Mouse (Mus musculus) heart, embryonic 12.5 days (tissue): ENCODE measurements around the gene Hemk1. TPM values are rescaled to one million over a fixed set of nuclear protein-coding genes. Genes with fewer than 3 reads are reported as not detected.

Source experiments
- ATAC-seq: fragments of 200-750 bp; cut with Nextera tagmentation; 2 replicates; pipeline ENCODE4 v1.8.0; 2017; ENCODE audit warnings: moderate TSS enrichment, moderate library complexity; ENCODE audit not compliant: insufficient number of reproducible peaks, low FRiP score
- H3K27ac ChIP-seq: fragments of 300-500 bp; sonication (generic); 2 replicates; pipeline ENCODE4 v1.5.1; 2016; ENCODE audit warnings: mild to moderate bottlenecking, moderate library complexity; ENCODE audit not compliant: poor library complexity, severe bottlenecking
- H3K27me3 ChIP-seq: fragments of 300-500 bp; sonication (generic); replicated peaks from 2 replicates; pipeline ENCODE4 v1.6.1; 2016; ENCODE audit warnings: mild to moderate bottlenecking, moderate library complexity
- H3K36me3 ChIP-seq: fragments of 300-500 bp; sonication (generic); 2 replicates; pipeline ENCODE4 v1.6.1; 2016; ENCODE audit warnings: mild to moderate bottlenecking, moderate library complexity
- H3K4me1 ChIP-seq: fragments of 300-500 bp; sonication (generic); replicated peaks from 2 replicates; pipeline ENCODE4 v1.6.1; 2016; ENCODE audit warnings: mild to moderate bottlenecking
- H3K4me2 ChIP-seq: fragments of 300-500 bp; sonication (generic); 2 replicates; pipeline ENCODE4 v1.6.1; 2016; ENCODE audit warnings: mild to moderate bottlenecking, moderate library complexity
- H3K4me3 ChIP-seq: fragments of 300-500 bp; sonication (generic); 2 replicates; pipeline ENCODE4 v1.5.1; 2016; ENCODE audit warnings: mild to moderate bottlenecking
- H3K9ac ChIP-seq: fragments of 300-500 bp; sonication (generic); 2 replicates; pipeline ENCODE4 v1.6.1; 2016; ENCODE audit warnings: mild to moderate bottlenecking, moderate library complexity
- H3K9me3 ChIP-seq: fragments of 300-500 bp; sonication (generic); replicated peaks from 2 replicates; pipeline ENCODE4 v1.6.1; 2016; ENCODE audit warnings: mild to moderate bottlenecking, moderate library complexity
- WGBS: fragments of 180-500 bp; shearing (Covaris S2); methylation state at CpG from one replicate; pipeline ENCODE4 v1.1.7; 2016; 5-methylcytosine and 5-hydroxymethylcytosine counted together
- polyA plus RNA-seq: library from polyadenylated mRNA; unstranded; fragments of >200 nt; fragmentation: Nextera tagmentation; extraction: Ambion mirVana; gene quantifications from 2 replicates; pipeline ENCODE4 v1.2.1, GENCODE M21; 2016

Gene Hemk1
- polyA plus RNA-seq: 11.4 and 13.4 TPM in 2 replicates

DNA sequence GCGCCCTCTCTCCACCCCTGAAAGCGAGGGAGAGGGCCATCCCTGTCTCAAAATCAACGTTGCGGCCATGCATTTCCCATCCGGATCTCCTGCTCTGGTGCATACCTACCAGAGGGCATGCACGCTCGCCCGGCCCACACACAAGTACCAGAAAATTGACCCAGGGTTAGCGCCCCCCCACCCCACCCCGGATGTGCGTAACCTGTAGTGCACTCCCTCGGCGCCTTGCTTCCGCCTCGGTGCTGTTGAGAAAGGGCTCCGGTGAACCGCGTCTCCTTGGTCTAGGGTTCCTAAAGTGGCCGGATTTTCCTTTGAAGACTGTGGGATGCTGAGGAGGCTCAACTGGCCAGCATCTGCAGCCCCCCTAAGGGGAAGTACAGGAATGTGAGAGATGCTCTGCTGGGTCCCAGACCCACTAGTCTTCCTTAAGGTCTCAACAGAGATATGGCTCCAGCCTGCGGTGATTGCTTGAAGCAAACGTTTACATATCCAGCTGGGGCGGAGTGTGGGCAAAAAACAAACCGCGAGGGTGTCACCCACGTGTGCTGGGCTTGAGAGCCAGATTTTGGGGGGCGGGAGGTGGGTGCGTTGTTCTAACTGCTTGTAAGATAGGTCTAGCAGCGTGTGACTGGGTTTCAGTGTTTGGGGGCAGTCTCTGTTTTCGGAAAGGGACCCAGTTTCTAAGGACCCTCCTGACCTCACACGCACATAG, at the start of gene Hemk1:
Hemk1 (minus strand) TSS at position 179 of the 712 bp plus-strand sequence.
- H3K4me1 ChIP-seq: peaks cover 19% of the 10 kb centered on the region
- peaks cover 24% of the 10 kb centered on the region for H3K27me3 ChIP-seq
- H3K4me2 ChIP-seq: peak within 1 kb of the TSS; percentile 81
- H3K9me3 ChIP-seq: no peaks in the 10 kb centered on the region
- no peak within 1 kb of the TSS for H3K27ac ChIP-seq
- H3K9ac ChIP-seq: peak within 1 kb of the TSS; percentile 76
- WGBS: 6% methylated on average over 30 of the region's 30 CpGs
- ATAC-seq: peak; percentile 73
- H3K36me3 ChIP-seq: no peaks in the 10 kb centered on the region
- peak within 1 kb of the TSS; percentile 67 for H3K4me3 ChIP-seq

DNA sequence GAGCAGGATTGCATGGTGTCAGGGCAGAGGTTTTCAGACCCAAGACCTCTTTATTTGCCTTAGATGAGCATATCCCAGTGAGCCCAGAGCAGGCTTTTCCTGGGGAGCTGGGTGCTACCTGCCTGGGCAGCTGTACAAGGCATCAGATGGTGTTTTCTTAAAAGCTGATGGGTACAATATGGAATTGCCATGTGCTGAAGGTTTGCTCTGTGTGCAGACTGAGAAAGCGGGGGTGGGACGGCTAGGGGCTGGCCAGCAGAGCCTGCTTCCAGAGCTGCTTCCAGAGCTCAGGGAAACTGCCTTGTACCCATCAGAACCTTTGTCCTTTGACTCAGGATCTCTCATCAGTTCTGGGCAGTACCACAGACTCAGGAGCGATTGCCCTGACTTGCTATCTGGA, 49.6 kb upstream of the Hemk1 start:
- no peaks in the 10 kb centered on the region for H3K9me3 ChIP-seq
- H3K36me3 ChIP-seq: no peaks in the 10 kb centered on the region
- no peak overlapping the region for H3K9ac ChIP-seq
- H3K4me1 ChIP-seq: 0 out of 2 replicates have a peak, but pooled peaks cover 3% of the 10 kb centered on the region
- no peak overlapping the region for H3K4me2 ChIP-seq
- no peak for ATAC-seq
- 73% methylated on average over 3 of the region's 3 CpGs for WGBS
- H3K4me3 ChIP-seq: no peak overlapping the region
- peaks cover 28% of the 10 kb centered on the region for H3K27me3 ChIP-seq
- H3K27ac ChIP-seq: no peak overlapping the region

DNA sequence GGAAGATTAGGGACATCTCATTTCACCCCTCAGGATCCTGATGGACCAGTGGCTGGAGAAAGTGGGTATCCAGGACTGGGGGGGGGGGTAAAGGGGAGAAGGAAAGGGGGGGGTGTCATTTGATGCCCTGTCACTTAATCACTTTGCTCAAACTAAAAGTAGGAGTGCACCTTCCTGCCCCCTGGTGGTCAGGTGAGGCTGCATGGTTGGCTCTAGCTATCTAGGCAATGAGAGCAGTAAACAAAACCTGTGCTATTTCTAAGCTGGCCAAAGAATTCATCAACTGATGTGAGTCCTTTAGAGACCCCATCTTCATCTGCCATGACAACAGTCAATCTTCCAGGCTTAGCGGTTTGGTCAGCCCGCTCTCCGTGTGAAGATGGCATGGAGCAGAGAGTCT, 48.6 kb upstream of the Hemk1 start:
- no peak overlapping the region for H3K27ac ChIP-seq
- no peak for ATAC-seq
- peaks cover 37% of the 10 kb centered on the region for H3K27me3 ChIP-seq
- 69% methylated on average over 3 of the region's 3 CpGs for WGBS
- H3K9ac ChIP-seq: no peak overlapping the region
- no peaks in the 10 kb centered on the region for H3K36me3 ChIP-seq
- H3K9me3 ChIP-seq: no peaks in the 10 kb centered on the region
- H3K4me3 ChIP-seq: no peak overlapping the region
- no peak overlapping the region for H3K4me2 ChIP-seq
- peaks cover 7% of the 10 kb centered on the region for H3K4me1 ChIP-seq

DNA sequence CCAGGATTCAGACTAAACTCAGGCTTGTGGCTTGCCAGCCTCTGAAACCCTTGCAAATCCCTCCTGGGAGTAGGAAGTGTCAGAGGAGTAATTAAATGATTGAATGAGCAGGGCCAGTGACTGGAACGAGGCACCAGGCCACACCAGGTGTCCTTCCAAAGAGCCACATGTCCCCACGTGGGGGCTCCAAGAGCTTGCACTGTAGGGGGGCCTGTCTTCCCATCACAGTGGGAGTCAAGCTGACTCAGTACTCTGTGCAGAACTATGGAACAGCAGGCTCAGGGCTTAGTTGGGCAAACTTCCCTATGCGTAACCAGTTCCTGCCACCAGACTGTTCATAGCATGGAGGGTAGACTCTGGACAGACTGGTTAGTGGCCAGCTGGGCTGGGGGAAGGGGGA, 46.2 kb upstream of the Hemk1 start:
- H3K27ac ChIP-seq: no peak overlapping the region
- WGBS: 37% methylated on average over 3 of the region's 3 CpGs
- no peak for ATAC-seq
- no peak overlapping the region for H3K4me2 ChIP-seq
- H3K9ac ChIP-seq: no peak overlapping the region
- H3K9me3 ChIP-seq: no peaks in the 10 kb centered on the region
- H3K27me3 ChIP-seq: peaks cover 60% of the 10 kb centered on the region
- peaks cover 4% of the 10 kb centered on the region for H3K4me1 ChIP-seq
- no peak overlapping the region for H3K4me3 ChIP-seq
- no peaks in the 10 kb centered on the region for H3K36me3 ChIP-seq

DNA sequence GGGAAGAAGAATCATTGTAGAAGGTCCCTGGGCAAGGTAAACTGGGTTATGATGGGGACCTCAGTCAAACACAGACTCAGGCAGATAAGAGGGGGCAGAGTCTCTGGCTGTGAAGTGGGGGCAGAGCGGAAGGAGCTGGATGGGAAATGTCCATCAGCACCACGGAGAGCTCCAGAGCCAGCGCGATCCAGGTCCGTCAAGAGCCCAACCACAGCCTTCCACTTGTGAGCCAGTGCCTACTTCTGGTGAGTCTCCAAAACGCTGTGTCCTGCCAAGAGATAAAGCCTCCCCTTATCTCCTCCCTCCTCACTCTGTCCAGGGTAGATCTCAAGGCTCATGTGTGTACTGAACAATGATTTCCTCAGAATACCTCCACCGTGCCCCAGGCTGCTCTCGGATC, 43.6 kb upstream of the Hemk1 start:
- Histone ChIP-seq H3K4me3 (no peak overlapping the region), H3K27ac (no peak overlapping the region), H3K9me3 (no peaks in the 10 kb centered on the region), H3K36me3 (no peaks in the 10 kb centered on the region), H3K4me2 (no peak overlapping the region), H3K4me1 (peaks cover 14% of the 10 kb centered on the region), H3K27me3 (peaks cover 84% of the 10 kb centered on the region), H3K9ac (no peak overlapping the region)
- ATAC-seq: no peak
- 3% methylated on average over 8 of the region's 8 CpGs for WGBS

DNA sequence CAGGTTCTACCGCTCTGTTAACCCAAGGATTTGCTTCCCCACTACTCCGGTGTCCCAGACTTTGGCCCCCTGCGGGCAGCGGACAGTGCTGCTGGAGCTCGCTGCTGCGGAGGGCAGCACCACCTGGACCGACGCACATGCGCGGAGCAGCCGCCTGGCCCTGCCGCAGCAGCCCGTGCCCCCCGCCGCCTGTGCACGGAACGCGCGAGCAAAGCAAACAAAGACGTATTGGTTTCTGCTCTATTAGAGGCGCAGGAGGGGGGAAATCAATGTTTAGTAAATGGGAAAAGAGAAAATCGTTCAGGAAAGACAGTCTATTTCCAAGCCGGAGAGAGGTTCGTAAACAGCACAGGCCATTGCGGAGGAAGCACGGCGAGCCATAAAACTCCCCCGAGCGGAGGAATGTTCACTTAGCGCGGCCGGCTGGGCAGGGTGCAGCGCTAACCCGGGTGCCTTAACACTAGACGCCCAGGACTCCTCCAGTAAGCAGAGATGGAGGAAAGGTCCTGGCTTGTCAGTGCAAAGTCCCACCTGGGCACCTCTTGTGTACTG, 39.9 kb upstream of the Hemk1 start:
- H3K27ac ChIP-seq: no peak overlapping the region
- under 1% methylated on average over 35 of the region's 35 CpGs for WGBS

DNA sequence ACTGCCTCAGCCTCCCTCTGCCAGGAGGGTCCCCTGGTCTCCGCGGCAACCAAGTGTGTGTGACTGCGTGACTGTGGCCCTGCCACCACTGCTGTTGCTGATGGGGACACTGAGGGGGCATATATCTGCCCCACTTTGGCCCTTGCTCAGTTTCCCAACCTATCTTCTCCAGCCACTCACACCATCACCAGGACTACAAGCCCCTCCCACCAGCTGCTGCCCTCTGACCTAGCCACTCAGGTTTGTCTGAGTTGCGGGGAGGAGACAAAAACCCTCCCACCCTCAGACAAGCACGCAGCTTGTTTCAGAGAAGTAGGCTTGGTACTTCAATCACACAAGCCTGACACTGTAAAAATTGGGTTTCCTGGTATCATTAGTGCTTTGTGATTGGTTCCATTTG, 37.3 kb upstream of the Hemk1 start:
- H3K4me1 ChIP-seq: peaks cover 32% of the 10 kb centered on the region
- WGBS: 31% methylated on average over 5 of the region's 5 CpGs
- no peak overlapping the region for H3K4me2 ChIP-seq
- H3K27me3 ChIP-seq: peaks cover 64% of the 10 kb centered on the region
- H3K4me3 ChIP-seq: no peak overlapping the region
- no peaks in the 10 kb centered on the region for H3K9me3 ChIP-seq
- H3K27ac ChIP-seq: no peak overlapping the region
- no peaks in the 10 kb centered on the region for H3K36me3 ChIP-seq
- H3K9ac ChIP-seq: no peak overlapping the region
- ATAC-seq: peak; percentile 73

More for the DNA sequence above, 39.9 kb upstream of the Hemk1 start:
- peaks cover 14% of the 10 kb centered on the region for H3K4me1 ChIP-seq
- H3K9ac ChIP-seq: peak overlapping the region; percentile 65; the same call in 1 of the 2 replicates
- peak overlapping the region; percentile 53 for H3K4me3 ChIP-seq
- no peaks in the 10 kb centered on the region for H3K9me3 ChIP-seq
- no peak for ATAC-seq
- no peaks in the 10 kb centered on the region for H3K36me3 ChIP-seq
- H3K27me3 ChIP-seq: peaks cover 88% of the 10 kb centered on the region
- H3K4me2 ChIP-seq: peak overlapping the region; percentile 78

DNA sequence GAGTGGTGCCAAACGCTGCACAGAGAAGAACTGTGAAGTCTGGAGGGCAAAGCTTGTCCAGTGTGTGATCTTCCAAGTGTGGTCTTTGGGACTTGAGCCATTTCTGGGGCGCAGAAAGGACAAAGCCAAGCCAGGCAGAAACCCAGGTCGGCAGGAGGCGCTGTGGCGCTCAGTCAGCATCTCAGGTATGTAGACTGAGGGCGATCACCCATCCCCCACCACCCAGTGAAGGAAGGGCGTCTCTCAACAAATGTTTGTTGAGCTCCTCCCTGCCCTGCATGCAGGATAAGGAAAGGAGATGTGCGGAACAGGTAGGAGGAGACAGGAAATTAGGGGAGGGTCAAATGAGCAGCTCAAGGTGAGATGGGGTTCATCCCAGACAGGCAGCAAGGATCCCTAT, 36.5 kb upstream of the Hemk1 start:
- H3K27me3 ChIP-seq: peaks cover 55% of the 10 kb centered on the region
- ATAC-seq: 0 out of 2 replicates have a peak, but pooled peaks have one; percentile 34
- no peak overlapping the region for H3K4me3 ChIP-seq
- H3K9ac ChIP-seq: no peak overlapping the region
- H3K9me3 ChIP-seq: no peaks in the 10 kb centered on the region
- 5% methylated on average over 8 of the region's 8 CpGs for WGBS
- no peak overlapping the region for H3K27ac ChIP-seq
- H3K4me2 ChIP-seq: no peak overlapping the region
- H3K36me3 ChIP-seq: no peaks in the 10 kb centered on the region
- H3K4me1 ChIP-seq: peaks cover 40% of the 10 kb centered on the region

DNA sequence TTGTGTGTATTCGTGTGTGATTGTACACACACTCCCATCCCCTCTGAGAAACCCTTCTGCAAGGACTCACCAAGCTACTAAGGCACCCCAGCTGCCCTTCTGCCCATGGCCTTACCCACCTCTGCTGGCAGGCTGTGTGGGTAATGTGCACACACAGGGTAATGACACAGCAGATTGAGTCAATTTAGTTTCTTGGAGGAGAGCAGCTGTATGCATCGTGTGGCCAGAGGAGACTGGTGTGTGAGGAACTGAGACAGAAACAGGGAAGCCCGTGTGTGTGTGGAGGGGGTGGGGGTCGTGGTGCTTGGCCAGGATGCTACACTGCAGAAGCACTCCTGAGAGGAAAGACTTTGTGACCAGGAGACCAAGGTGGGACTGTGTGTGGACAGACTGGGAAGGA, 34.3 kb upstream of the Hemk1 start:
- ATAC-seq: peak; percentile 59
- H3K27me3 ChIP-seq: peaks cover 35% of the 10 kb centered on the region
- H3K4me1 ChIP-seq: peaks cover 50% of the 10 kb centered on the region
- no peak overlapping the region for H3K9ac ChIP-seq
- H3K36me3 ChIP-seq: no peaks in the 10 kb centered on the region
- H3K4me2 ChIP-seq: no peak overlapping the region
- H3K9me3 ChIP-seq: no peaks in the 10 kb centered on the region
- H3K4me3 ChIP-seq: no peak overlapping the region
- 52% methylated on average over 4 of the region's 4 CpGs for WGBS
- peak overlapping the region; percentile 63; the same call in 1 of the 2 replicates for H3K27ac ChIP-seq

DNA sequence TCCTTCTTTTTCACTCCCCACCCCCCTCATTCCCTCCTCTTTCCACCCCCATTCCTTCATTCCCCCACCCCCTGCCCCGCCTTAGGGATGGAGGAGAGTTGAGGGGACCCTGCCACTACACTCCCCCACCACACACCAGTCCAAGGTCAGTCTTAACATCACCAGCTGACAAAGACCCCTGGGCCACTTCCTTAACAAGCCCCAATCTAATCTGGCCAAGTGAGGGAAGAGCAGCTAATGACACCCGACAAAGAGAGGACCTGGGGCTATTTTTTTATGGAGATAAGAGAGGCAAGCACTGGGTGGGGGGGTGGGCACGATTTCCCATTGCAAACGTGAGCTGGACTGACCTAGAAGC, 31.9 kb upstream of the Hemk1 start:
- Histone ChIP-seq H3K4me2 (peak overlapping the region; percentile 22; the same call in 1 of the 2 replicates), H3K27ac (0 out of 2 replicates have a peak overlapping the region, but pooled peaks have one; percentile 24), H3K4me1 (peaks cover 50% of the 10 kb centered on the region)

DNA sequence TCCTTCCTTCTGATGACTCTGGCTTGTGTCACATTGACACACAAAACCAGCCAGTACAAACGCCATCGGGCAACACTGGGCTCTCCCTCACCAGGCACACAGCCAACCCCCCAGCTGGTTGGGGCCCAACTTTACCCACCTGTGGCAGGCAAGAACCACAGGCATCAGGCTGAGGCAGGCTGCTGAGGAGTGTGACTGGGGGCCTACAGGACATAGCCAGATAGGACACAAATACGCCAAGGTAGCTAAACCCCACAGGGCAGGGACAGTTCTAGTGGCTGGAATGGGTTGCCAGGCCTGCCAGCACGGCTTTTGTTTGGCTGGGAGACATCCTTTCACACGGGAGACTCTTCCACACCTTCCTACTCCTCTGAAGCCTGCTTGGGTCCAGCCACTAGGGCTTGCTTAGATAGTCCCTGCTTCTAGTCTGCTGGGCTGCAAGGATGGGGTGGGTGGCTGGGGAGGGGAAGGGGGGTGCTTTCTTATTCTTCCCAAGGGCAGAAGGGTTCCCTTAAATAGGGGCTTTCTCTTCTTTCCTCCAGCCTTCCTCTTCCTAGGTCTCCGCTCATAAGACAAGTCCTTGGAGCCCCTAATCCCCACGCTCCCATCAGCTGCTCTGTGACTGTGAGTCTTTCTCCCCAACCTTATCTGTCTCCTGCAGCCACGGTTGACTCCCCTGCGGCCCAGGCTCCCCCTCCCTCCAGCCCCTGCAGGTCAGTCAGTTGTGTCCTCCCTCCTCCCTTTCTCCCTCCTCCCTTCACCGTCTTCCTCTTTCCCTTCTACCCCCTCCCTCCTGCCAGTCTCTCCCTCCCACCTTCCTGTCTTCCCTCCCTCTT, 31.3 kb upstream of the Hemk1 start:
- Histone ChIP-seq H3K4me2 (peak overlapping the region; percentile 22; the same call in 1 of the 2 replicates), H3K36me3 (no peaks in the 10 kb centered on the region), H3K27me3 (peaks cover 8% of the 10 kb centered on the region), H3K9ac (peak overlapping the region; percentile 35; the same call in 1 of the 2 replicates), H3K4me1 (peaks cover 50% of the 10 kb centered on the region), H3K9me3 (no peaks in the 10 kb centered on the region), H3K4me3 (no peak overlapping the region), H3K27ac (peak overlapping the region; percentile 74)
- 20% methylated on average over 10 of the region's 10 CpGs for WGBS
- peak; percentile 92 for ATAC-seq

More for the DNA sequence above, 31.9 kb upstream of the Hemk1 start:
- Histone ChIP-seq H3K36me3 (no peaks in the 10 kb centered on the region), H3K9ac (no peak overlapping the region), H3K4me3 (no peak overlapping the region), H3K9me3 (no peaks in the 10 kb centered on the region), H3K27me3 (peaks cover 14% of the 10 kb centered on the region)
- WGBS: 2% methylated on average over 4 of the region's 4 CpGs
- no peak; the same call in 1 of the 2 replicates for ATAC-seq
